Mouse (Mus musculus): Measurements from ENCODE around the gene Ptprr.

- TF ChIP-seq POLR2A (IDR thresholded peaks at IDR 0.05; ENCODE audit: borderline replicate concordance, low read depth, low read length) (no peak), CTCF (IDR thresholded peaks at IDR 0.05; ENCODE audit: low read depth, low read length) (no peak)
These were observed 80.5 kb downstream of the Ptprr start for GRCm38 (mm10) chr10:116098470-116098869.
